Mouse (Mus musculus) olfactory bulb, adult 2 months (tissue): ENCODE data around the gene Fam72a.

Experiments used
- CTCF ChIP-seq: fragments of 200-500 bp; IDR thresholded peaks from 2 replicates; pipeline ENCODE4 v1.5.1; 2012; ENCODE audit warnings: low read depth, mild to moderate bottlenecking, low read length, moderate library complexity; ENCODE audit not compliant: insufficient read depth
- POLR2A ChIP-seq: fragments of 200-500 bp; IDR thresholded peaks from 2 replicates; pipeline ENCODE4 v1.6.1; 2012; ENCODE audit warnings: mild to moderate bottlenecking, low read depth, low read length, moderate library complexity; ENCODE audit not compliant: insufficient read depth

- TF ChIP-seq CTCF, result no peak
- TF ChIP-seq POLR2A, result no peak
Measured at GRCm38 (mm10) chr1:131513136-131513535, 14.6 kb upstream of the Fam72a start.
